Mouse (Mus musculus) lung, postnatal 10 days (tissue): ENCODE data around the gene Arid1b.

Experiments used
- DNase-seq: peaks from one replicate; pipeline ENCODE4 v3.0.0; 2021

Arid1b gene

DNA sequence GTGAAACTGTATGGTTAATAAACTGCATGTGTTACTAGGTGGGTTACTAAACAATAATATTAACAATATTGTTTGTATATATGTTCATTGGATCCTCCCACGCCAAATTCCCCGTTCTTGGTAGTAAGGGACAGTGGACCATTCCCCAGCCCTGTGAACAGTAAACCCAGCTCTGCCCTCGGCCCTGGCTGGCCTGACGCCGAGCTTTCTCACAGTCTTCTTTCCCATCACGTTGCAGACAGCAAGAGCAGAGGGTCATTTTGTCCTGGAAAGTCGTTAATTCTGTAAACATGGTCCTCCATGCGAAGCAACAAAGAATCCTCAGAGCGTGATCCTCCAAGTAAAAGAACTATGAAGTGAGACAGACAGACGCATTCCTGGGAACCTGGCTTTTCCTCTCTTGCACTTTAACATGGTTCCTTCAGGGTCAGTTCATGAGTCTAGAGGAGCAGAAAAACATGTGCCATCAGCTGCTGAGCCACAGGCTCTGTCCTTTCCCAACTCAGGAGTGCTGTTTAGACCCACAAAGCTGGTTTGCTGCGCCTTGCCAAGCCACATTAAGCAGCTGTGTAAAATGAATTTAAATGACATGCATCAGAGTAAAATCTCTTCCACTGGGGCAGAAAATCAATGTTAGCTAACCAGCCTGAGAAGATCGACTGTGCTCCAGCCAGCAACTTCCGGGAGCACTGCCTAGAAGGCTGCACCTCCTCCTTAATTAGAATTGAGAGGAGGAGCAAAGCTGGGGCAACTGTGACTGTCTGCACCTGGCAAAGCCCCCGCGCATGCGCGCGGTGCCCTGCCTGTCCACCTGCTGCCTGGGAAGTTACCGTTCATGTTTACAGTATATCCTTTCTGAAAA, 301.2 kb downstream of the Arid1b start:
- peak; percentile 57 for DNase-seq

GRCm38 (mm10) chr17:5295948-5296262, 301.8 kb downstream of the Arid1b start:
- DNase-seq: no peak

GRCm38 (mm10) chr17:5297491-5297890, 303.4 kb downstream of the Arid1b start:
- DNase-seq: no peak

GRCm38 (mm10) chr17:5297984-5298383, 303.9 kb downstream of the Arid1b start:
- DNase-seq: no peak

- DNase-seq: no peak
These were observed 304.9 kb downstream of the Arid1b start for GRCm38 (mm10) chr17:5298891-5299559.

DNA sequence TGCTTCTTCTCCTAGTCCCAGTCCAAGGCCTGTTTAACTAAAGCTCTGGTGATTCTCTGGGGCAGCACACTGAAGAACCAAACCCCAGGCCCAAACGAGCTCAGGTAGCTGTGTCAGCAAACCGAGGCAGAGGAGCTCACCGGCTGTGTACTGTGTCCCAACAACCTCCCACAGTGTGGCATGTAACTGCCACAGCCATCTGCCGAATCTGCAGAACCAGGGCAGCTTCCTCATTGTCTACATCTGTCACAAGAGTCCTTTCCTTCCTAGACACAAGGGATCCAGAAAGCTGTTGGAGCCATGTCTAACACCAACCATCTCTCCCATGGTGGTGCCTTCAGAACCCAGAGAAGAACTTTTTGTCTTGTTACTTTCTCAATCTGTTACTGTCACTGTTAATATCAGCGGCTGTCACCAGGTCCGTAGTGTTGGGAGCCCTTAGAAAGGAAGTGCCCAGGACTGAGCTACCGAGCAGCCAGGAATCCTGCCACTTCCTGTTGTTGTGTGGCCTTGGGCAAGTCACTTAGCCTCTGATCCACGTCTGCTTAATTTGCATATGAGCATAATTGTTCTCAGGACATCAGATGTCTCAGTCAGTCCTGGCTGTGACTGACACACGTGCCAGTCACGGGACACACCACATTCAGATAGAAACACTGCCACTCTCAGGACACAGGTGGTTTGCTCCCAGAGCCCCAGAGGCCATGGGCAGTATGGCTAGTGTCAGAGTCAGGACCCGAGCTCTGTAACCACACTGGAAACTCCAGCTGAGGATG, 309.0 kb downstream of the Arid1b start:
- DNase-seq: no peak

DNA sequence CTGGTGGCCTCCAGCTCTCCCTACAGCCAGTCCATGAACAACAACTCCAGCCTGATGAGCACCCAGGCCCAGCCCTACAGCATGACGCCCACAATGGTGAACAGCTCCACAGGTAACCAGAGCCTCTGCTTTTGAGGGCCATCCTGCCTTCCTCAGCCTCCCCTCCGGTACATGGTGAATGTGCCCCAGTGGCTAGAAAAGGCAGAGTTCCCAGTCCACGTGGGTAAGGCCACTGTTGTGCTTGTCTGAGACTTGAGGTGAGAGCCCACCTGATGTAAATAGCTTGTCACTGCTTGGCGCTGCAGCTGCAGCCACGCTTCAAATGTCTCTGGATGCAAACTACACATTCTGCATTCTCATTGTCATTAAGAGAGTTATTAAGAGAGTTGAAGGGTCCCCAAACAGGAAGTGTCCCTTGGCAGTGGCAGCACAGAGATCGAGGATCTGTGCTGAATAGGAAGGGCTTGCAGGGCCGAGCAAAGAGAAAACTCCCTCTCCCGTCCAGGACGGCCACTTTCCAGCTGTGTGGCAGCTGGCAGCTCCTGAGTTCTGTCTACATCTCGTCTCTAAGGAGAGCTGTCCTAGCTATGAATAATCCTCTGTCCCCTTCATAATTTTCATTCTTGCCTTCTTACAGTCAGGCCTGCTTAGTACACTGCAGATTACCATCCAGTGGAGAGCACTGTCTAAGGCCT, 311.8 kb downstream of the Arid1b start:
- DNase-seq: no peak

- DNase-seq: no peak
These were observed 315.8 kb downstream of the Arid1b start for GRCm38 (mm10) chr17:5309930-5310329.

DNA sequence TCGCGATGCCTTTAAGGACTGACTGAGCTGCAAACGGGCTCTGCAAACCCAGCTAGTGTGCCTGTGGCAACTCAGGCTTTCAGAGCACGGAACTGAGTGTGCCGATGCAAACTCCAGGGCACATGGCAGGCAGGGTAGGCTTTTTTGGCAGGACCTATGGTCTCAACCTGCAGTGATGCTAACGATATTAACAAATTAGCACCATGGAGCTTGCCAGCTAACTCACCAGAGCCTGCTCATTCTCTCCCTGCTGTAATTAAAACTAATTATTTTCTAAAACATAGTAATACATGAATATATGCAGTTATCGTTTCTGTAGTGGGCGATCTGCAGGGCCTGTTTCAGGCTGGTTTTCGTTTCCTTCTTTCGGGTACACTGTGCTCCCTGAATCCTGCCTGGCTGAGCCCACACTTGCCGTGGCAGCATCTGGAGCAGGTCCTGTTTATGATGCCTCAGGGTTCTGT, 316.3 kb downstream of the Arid1b start:
- DNase-seq: no peak

DNA sequence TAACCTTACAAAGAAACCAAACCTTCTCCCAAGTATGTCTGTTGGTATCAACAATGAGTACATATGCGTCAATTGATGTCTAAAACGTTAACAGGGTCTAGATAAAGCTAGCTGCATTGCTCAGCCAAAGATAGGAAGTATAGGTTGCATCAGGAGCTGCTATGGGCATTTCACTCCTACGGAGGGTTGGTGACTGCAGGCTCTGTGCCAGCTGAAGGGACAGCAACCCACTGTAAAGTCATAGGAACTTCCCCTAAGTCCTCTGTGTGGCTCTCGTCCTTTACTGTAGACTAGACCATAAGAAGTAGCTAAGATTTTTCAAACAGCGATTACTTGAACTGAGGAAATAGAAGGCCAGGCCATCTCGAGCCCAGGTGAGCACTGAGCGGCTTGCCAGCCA, 316.9 kb downstream of the Arid1b start:
- DNase-seq: no peak

GRCm38 (mm10) chr17:5312307-5312706, 318.2 kb downstream of the Arid1b start:
- no peak for DNase-seq

DNA sequence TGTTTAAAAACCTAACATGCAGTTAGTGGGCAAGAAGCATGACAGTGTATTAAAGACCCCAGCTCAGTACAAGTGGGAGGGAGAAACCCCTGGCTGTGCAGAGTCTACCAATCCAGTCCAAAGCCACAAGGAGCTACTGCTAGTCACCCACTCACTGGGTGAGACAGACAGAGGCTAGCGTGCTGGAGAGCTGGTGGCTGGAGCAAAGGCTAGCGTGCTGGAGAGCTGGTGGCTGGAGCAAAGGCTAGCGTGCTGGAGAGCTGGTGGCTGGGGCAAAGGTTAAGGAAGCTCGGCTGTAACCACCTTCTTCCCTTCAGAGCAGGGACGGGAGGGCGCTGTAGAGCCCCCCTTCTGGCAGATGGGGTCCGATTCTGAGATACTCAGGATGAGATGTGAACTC, 320.6 kb downstream of the Arid1b start:
- DNase-seq: no peak

DNA sequence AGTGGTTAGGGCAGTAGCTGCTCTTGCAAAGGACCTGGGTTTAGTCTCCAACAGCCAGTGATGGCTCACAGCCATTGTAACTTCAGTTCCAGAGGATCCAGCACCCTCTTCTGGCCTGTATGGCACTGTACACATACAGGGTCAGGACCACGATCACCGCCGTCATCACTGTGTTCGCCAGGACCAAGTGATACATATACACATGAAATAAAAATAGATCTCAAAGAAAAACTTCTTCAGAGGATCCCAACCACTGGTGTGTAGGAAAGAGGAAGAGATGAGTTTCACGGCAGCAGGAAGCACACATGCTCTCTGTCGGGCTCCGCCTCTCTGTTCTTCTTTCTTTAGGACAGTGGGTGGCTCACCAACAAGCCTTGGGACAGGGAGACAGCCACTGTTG, 322.4 kb downstream of the Arid1b start:
- no peak for DNase-seq

- peak; percentile 34 for DNase-seq
These were observed 327.6 kb downstream of the Arid1b start for GRCm38 (mm10) chr17:5321589-5322225.

DNA sequence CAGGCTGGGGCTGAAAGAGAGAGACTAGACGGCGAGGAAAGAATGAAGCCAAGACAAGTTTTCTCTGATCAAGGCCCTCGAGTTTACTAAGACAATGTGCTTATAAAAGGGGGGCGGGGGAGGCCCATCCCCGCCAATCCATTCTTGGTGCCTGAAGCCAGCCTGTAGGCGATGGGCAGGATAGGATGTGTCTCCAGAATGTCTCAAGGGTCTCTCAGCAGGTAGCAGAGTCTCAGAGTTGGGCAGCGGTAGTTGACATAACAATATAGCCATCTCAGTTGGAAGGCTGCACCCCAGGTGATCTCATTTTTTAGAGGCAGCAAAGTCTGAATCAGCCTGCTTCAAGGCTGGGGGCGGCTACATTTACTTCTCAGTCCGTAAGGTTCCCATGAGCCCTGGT, 328.5 kb downstream of the Arid1b start:
- DNase-seq: no peak

DNA sequence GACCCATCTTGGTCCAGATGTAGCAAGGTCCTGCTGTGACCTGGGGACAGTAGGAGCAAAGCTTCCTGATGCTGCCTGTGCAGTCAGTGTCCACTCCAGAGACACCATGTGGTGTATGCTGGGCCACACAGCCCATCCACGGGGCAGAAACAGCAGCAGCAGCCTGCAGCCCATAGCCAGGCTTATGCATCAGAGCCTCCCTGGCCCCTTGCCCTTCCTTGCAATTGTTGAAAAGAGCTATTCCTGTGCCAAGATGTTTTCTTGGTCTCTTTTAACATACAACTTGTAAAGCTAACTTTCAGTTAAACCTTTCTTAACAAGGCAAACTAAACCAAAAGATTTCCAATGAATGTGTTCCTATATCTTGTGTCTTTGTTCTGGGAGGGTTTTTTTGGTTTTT, 329.6 kb downstream of the Arid1b start:
- DNase-seq: peak; percentile 36

DNA sequence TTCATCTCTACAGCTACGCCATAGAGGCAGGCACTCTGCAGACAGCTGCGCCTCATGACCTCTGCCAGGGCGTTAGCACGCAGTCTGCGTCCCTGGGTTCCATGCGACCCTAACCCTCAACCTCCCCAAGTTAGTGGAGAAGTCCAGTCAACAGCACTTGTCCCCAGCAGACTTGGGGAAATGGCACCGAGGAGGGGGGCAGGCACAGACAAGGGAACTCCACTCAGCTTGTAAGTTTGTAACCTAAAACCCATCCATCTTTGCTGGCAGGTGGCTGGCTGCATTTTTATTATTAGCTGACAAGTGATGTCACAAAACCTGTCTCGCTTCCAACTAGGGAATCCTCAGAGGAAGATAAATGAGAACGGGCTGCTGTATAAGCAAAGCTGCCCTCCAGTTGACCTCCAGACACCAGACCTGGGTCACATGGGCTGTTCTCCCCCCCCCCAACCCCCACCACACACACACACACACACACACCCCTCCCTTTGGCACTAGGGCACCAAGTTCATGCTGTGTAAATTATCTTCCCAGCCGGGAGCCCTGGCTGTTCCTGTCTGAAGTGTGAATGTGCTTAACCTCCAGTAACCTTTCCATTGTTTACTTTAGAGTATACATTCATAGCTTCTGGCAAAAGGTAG, 330.2 kb downstream of the Arid1b start:
- DNase-seq: peak; percentile 74

- no peak for DNase-seq
These were observed 332.6 kb downstream of the Arid1b start for GRCm38 (mm10) chr17:5326689-5327088.

GRCm38 (mm10) chr17:5327480-5328180, 333.5 kb downstream of the Arid1b start:
- DNase-seq: no peak

GRCm38 (mm10) chr17:5329478-5329877, 335.3 kb downstream of the Arid1b start:
- no peak for DNase-seq

DNA sequence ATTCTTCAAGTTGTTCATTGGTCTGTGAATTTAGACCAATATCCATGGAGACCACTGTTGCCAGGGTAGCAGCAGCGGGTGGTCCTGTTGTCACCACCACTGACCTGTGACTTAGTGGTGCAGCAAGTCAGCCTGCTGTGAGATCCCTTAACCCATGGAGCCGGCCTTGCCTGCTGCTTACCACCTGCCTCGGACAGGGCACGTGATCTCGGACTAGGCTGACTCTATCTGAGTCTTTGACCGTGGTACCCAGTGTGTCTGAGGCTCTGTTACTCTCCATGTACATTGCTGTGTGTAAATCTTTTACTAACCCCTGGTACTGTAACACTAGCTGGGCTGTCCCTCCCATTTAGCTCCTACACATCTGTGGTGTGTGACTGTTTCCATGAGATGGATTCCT, 335.9 kb downstream of the Arid1b start:
- no peak for DNase-seq
